Mouse (Mus musculus) v-Abl transformed pro-B cells (cell line): Measurements from ENCODE around the gene Rasgrp2.

Experiments used
- in situ Hi-C, 2 experiments: fragments of 400-800 bp; cut with MboI; formaldehyde crosslinking; loops; one replicate each; pipeline ENCODE4 v1.15.1; 2025; ENCODE audit not compliant: unreplicated experiment in 2 of 2

The Rasgrp2 gene

DNA sequence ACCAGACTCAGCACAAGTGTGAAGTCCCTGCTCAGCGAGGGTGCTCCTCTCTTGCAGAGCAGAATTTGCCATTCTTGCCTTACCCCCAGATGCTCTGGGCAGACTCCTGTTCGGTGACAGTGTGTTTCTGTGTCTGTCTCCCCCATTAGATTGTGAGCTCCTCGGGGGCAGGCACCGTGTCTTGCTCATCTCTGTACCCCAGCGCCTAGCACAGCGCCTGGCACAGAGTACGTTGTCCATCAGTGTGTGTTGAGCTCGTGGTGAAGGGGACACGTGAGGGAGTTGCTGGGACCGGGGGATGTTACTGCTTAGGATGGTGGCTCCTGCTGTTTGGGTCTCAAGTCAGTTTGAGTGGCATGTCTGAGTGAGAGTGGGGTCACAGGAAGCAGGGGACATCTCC lies 4.7 kb downstream of the Rasgrp2 start:
- in situ Hi-C loops: loop anchor here in 1 of 2 experiments (5.0 to 10.0 kb wide), 2 partner anchors 37 to 51 kb away; no protein-coding TSS in a partner anchor

- in situ Hi-C loops: loop anchor here in 1 of 2 experiments (10.0 kb wide), 1 partner anchor 49 kb away; no protein-coding TSS in a partner anchor
Measured at GRCm38 (mm10) chr19:6405433-6405832, 6.3 kb downstream of the Rasgrp2 start.

DNA sequence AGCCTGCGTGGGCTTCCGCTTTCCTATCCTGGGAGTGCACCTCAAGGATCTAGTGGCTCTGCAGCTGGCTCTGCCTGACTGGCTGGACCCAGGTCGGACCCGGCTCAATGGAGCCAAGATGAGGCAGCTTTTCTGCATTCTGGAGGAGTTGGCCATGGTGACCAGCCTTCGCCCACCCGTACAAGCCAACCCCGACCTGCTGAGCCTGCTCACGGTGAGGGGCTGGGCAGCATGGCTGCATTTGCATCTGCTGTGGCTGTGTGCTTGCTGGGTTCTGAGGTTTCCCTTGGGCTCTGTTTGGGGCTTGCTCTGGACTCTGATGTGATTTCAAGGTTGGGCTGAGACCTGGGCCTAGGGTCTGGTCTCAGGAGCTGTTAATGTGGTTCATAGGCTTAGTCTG lies 8.0 kb downstream of the Rasgrp2 start:
- in situ Hi-C loops: loop anchor here in 1 of 2 experiments (10.0 kb wide), 1 partner anchor 48 kb away; no protein-coding TSS in a partner anchor

- in situ Hi-C loops: loop anchor here in 1 of 2 experiments (10.0 kb wide), 1 partner anchor 47 kb away; no protein-coding TSS in a partner anchor
Measured at GRCm38 (mm10) chr19:6407816-6408510, 8.8 kb downstream of the Rasgrp2 start.

DNA sequence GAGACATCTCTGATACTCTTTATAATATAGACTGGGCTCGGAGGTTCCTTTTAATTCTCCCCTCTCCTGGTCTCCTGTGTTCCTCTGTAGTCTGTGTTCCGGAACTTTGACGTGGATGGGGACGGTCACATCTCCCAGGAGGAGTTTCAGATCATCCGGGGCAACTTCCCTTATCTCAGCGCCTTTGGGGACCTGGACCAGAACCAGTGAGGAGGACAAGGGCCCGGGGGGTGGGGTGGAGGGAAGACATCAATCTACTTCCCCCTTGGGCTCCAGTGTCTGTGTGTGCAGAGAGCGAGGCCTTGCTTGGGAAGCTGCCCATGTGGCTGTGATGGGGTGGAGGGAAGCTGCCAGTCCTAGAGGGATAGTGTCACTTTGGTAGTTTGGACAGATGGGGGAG lies 9.6 kb downstream of the Rasgrp2 start:
- in situ Hi-C loops: loop anchor here in 1 of 2 experiments (10.0 kb wide), 1 partner anchor 46 kb away; no protein-coding TSS in a partner anchor

DNA sequence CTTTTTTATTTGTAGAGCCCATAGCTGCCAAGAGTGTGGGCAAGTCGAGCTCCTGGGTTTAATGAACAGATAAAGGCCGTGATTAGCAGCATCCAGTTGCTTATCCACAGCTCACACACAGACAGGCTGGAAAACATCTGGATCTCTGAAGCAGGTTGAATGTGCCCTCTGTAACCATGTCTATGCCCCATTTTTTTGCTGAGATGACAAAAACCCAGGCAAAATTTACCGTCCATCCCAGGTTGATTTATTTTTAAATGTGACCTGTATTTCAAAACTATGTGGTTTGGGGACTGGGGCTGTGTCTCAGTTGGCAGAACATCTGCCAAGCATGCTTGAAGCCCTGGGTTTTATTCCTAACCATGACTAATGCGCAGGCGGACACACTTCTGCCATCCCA lies 10.0 kb downstream of the Rasgrp2 start:
- in situ Hi-C loops: loop anchor here in 1 of 2 experiments (10.0 kb wide), 1 partner anchor 46 kb away; no protein-coding TSS in a partner anchor

- in situ Hi-C loops: loop anchor here (10.0 kb wide), 3 partner anchors 45 to 165 kb away; no protein-coding TSS in a partner anchor
Measured at GRCm38 (mm10) chr19:6409936-6410335, 10.8 kb downstream of the Rasgrp2 start.

DNA sequence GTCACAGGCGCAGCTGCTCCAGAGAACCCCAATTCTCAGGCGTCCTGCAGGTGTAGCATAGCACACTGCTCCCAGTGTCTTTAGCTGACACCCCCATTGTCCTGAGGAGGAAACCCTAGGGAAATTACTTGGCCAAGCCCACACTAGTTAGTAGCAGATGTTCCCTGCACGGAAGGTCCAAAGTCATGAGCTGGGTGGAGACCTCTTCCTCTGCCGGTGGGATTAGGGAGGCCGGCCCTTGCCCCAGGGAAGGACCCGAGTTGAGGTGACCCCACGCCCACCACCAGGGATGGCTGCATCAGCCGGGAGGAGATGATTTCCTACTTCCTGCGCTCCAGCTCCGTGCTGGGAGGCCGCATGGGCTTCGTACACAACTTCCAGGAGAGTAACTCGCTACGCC lies 13.7 kb downstream of the Rasgrp2 start:
- in situ Hi-C loops: loop anchor here (10.0 kb wide), 2 partner anchors 142 to 162 kb away; no protein-coding TSS in a partner anchor

GRCm38 (mm10) chr19:6415454-6415853 lies 16.3 kb downstream of the Rasgrp2 start:
- in situ Hi-C loops: loop anchor here (5.0 to 10.0 kb wide), 5 partner anchors 37 to 159 kb away; no protein-coding TSS in a partner anchor

DNA sequence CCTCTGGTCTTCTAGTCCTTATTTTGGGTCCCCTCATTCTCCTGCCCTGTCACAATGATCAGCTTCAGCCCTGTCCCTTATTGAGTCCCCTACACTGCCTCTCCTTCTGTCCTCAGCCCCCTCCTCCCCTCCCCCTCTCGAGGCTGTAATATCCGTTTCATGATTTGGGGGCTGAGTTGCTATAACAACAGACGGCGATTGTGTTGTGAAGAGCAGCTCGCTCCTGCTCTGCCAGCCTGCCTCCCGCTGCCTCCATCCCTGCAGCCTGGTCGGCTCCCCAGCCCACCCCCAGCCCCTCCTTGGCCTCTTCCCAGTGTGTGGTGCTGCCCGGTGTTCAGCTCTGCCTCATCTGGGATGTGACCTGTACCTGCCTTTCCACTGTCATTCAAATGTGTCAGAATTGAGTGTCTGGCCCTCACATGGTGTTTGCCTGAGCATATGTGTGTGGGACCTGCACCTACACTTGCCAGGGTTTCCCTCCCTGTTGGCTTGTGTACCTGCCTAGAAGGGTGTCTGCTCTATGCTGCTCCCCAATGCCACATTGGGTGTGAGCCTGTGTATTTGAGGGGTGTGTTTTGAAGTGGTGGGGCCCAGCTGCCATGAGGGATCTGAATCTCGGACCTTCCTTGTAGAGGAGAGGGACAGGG lies 17.1 kb downstream of the Rasgrp2 start:
- in situ Hi-C loops: loop anchor here (5.0 to 10.0 kb wide), 5 partner anchors 36 to 159 kb away; no protein-coding TSS in a partner anchor

GRCm38 (mm10) chr19:6416894-6417761 lies 18.0 kb downstream of the Rasgrp2 start:
- in situ Hi-C loops: loop anchor here (5.0 to 10.0 kb wide), 5 partner anchors 35 to 158 kb away; no protein-coding TSS in a partner anchor

- in situ Hi-C loops: loop anchor here (5.0 to 10.0 kb wide), 5 partner anchors 34 to 156 kb away; no protein-coding TSS in a partner anchor
Measured at GRCm38 (mm10) chr19:6418233-6418879, 19.2 kb downstream of the Rasgrp2 start, which contains the start of gene Nrxn2. TSS of gene Nrxn2 (plus strand) at chr19:6418731.

DNA sequence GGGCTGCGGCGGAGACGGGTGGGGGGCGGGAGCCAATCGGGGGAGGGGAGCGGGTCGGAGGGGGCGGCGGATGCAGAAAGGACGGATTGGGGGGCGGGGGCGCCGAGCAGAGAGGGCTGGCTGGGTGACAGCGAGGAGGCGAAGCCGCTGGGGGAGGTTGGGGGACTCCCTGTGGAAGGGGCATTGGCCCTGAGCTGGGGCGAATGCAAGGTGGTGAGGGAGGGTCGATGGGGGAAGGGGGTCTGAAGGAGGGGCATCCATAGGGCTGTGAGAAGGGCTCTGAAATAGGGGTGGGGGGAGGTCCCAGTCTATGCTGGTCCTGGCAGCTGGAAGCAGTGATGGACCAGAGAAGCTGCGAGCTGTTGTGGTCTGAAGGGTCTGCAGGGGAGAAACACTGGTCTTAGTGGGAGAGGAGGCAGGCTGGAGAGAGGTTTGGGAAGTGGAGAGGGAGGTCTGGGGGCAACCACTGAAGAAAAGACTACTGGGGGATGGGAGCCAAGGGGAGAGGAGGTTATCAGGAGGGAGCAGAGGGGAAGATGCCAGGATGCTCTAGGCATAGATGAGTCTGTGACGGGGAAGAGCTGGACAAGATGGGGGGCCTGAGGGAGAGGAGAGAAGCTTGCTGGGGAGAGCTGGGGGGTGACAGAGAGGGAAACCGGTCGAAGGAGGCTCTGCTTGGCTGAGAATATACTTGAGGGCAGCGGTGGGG lies 20.0 kb downstream of the Rasgrp2 start:
- in situ Hi-C loops: loop anchor here (5.0 to 10.0 kb wide), 5 partner anchors 33 to 156 kb away; no protein-coding TSS in a partner anchor

GRCm38 (mm10) chr19:6419805-6420310 lies 20.7 kb downstream of the Rasgrp2 start:
- in situ Hi-C loops: loop anchor here (5.0 to 10.0 kb wide), 5 partner anchors 32 to 155 kb away; no protein-coding TSS in a partner anchor

DNA sequence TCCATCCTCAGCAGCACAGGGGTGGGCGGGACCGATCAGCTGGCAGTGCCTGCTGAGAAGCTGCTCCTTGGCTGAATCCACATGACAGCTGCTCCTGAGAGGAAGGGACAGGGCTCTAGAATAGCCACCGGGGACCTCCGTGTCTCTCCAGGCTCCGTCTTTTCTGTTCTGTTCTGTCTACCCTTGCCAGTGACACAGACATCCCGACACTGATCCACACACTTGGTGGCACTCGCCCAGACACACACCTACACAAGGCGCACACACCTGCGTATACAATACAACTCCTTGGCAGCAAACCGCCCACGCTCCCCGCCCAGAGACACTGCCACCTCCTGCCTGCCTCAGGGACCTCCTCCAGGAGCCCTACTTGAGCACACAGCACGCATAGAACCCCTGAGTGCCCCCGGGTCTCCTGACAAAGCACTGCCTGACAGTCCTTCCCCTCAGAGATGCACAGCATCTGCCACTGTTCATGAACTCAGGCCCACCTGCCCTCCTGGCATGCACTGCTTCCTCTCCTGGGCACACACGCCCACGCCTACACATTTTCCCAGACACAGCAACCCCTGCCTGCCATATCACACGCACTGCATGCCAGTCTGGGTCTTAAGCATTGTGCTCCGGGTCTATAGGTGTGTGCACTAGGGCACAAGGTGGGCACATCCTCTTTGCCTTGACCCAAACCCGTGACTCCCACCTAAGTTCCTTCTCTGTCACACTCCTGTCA lies 21.5 kb downstream of the Rasgrp2 start:
- in situ Hi-C loops: no loop called here

GRCm38 (mm10) chr19:6421211-6421590 lies 22.1 kb downstream of the Rasgrp2 start:
- in situ Hi-C loops: no loop called here

GRCm38 (mm10) chr19:6422014-6422413 lies 22.9 kb downstream of the Rasgrp2 start:
- in situ Hi-C loops: no loop called here

DNA sequence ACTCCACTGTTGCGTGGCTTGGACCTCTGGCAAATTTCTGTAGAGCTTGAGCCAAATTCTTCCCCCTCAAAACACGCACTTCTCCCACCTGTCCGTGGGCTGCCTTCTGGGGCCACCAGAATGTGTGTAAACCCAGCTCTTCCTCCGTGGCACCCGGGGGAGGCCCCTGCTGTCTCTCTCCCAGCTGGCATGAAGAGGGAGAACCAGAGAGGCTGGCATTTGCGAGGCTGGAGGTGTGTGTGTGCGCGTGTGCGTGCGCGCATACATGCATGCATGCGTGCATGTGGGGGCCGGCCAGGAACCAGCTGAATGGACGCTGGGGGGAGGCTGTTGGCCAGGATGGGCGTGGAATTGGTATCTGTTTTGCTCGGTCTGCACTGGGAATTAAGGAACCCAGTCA lies 24.1 kb downstream of the Rasgrp2 start:
- in situ Hi-C loops: no loop called here
